Mouse (Mus musculus): ENCODE results near the gene Wfdc15b. TPM values are rescaled to one million over a fixed set of nuclear protein-coding genes. Genes with fewer than 3 reads are reported as not detected.
"Not testable (repeated sequence)": the region's sequence is repeated elsewhere in the genome, so short reads cannot be mapped to it uniquely, and the experiment has no call there.

Wfdc15b gene
- not detected for total RNA-seq (2021)
- long read RNA-seq, experiment 1, result 0 reads
- long read RNA-seq, experiment 2, result 0 reads

DNA sequence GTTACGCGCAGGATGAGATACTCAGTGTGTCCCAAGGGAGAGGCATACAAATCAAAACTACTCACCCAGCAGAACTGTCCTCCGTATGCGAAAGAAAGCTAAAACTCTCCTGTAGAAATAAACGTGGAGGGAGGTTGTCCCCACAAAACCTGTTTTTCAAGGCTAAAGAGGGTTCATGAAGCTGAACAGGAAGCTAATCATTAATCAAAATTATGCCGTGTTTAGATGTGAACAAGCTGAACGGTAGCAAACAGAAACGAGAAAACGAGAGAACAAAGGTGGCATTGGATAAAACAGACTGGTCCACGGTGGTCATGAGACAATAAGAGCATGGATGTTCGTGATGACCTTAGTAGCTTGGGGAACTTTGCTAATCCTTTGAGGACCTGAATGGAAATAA is at the start of gene Wfdc15b:
TSS of gene Wfdc15b (minus strand) at position 139 of the 400 bp plus-strand sequence.
- Histone ChIP-seq H3K27ac (no peak within 1 kb of the TSS), H3K4me3 (no peak within 1 kb of the TSS)
- TF ChIP-seq CTCF (conservative IDR thresholded peaks at IDR 0.05), result no peak
- DNase-seq (ENCODE audit: low spot score in 2 of 2), result no peak

DNA sequence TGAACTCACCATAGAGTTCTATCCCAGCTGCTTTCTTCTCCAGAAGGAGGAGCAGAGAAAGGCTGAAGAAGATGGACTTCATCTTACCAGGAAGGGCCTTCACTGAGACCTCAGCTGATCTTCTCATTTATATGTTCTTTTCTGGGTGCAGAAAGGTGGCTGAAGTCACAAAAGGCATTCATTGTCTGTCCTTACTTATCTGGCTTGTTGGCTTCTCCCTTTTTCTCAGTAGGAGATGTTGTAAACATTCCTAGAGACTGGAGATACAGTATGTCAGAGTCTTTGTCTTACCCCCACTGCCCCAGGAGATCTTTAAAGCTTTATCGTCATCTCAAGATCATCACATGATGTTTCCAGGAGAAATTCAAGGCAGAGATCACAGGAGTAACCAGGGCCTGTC is 35.1 kb upstream of the Wfdc15b start, which contains the start of gene Svs3b:
TSS of gene Svs3b (minus strand) at position 101 of the 400 bp plus-strand sequence.
- DNase-seq (ENCODE audit: low spot score in 2 of 2); H3K4me3 ChIP-seq; H3K27ac ChIP-seq: not testable (repeated sequence)

DNA sequence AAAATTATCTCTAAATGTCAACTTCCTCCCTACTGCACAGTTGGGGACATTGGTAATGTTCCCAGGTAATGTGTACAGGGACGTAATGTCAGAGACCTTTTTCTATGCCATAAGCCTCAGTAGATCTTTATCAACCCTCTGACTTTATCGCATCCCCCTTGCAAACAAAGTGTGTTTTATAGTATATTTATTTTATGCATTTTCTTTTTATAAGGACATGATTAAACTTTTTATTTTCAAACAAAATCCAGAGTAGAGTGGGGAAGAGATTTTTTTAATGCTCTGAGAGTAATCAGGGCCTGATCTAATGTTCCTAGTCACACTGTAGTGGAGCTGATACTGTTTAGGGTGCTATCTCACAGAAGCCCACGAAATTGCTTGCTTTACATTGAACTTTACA is 16.9 kb upstream of the Wfdc15b start, which contains the start of gene Svs2:
TSS of gene Svs2 (minus strand) at position 101 of the 400 bp plus-strand sequence.
- no peak within 1 kb of the TSS for H3K27ac ChIP-seq
- no peak for DNase-seq (ENCODE audit: low spot score in 2 of 2)
- H3K4me3 ChIP-seq, result no peak within 1 kb of the TSS
- TF ChIP-seq CTCF (conservative IDR thresholded peaks at IDR 0.05), result no peak

DNA sequence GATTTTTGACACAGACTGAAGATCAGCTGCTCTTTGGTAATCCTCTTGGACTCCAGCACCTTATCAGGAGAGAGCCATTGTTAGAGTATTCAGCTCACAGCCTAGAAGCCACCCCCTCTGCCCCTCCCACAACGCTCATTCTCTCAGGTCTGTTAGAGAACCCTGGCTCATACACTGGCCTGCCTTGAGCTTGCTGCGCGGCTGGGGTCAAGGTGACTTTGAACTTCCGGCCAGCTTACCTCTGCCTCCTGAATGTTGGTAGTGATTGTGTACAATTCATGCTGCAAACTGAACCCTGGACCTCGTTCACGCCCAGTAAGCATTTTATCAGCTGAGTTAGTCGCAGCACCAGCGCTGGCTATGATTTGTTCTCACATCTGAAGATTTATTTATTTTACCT is 11.2 kb upstream of the Wfdc15b start:
- no peak for TF ChIP-seq CTCF (conservative IDR thresholded peaks at IDR 0.05)
- Histone ChIP-seq H3K4me3 (no peak overlapping the region), H3K27ac (no peak overlapping the region)
- no peak for DNase-seq (ENCODE audit: low spot score in 2 of 2)

DNA sequence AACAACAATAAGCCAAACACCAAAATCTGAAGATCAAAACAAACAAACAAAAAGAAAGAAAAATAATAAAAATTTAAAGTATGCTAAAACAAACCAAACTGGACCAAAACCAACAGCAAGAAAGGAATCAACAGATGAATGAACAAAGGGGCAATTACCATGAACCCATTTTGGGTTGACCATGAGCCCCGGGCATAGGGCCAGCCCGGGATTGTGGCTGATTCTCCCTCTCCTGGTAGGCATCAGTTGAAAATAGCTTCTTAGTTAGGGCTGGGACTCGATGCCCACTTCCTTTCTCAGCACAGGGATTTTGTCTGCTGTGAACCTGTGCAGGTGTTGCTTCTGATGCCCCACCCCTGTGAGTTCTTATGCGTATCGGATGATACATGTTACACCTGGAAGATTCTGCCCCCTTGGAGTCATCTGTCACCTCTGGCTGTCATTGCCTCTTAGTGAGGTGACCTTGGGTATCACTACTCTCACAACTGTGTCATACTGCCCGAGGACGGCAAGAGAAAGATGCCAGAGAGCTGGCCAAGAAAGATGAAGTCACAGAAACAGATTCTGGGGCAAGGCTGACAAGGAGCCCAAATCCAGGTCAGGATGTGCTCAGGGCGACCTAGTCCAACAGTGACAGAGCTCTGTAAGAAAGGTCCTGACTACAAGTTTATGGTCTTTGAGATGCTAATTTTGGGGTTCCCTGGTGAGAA is 7.1 kb upstream of the Wfdc15b start:
- no peak overlapping the region for H3K27ac ChIP-seq
- TF ChIP-seq CTCF (conservative IDR thresholded peaks at IDR 0.05), result no peak
- H3K4me3 ChIP-seq, result no peak overlapping the region
- DNase-seq (ENCODE audit: low spot score in 2 of 2), result no peak

DNA sequence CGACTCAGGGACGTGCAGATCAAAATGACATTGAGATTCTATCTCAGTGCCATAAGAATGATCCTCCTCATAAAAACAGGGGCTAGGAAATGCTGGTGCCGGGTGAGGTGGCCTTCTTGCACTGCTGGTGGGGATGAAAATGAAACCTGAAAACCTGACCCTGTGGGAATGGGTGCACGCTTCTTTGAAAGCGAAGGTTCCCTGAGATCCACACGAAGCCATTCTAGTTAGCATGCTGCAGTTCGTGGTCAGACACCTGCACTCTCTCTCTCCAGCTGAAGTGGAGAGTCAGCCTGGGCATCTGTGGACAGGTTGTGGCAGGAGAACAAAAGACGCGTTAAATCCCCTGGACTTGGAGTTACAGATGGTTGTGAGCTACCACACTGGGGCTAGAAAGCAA is 2.2 kb downstream of the Wfdc15b start:
- DNase-seq (ENCODE audit: low spot score in 2 of 2), result no peak
- Histone ChIP-seq H3K4me3 (no peak overlapping the region), H3K27ac (no peak overlapping the region)
- TF ChIP-seq CTCF (conservative IDR thresholded peaks at IDR 0.05), result no peak

DNA sequence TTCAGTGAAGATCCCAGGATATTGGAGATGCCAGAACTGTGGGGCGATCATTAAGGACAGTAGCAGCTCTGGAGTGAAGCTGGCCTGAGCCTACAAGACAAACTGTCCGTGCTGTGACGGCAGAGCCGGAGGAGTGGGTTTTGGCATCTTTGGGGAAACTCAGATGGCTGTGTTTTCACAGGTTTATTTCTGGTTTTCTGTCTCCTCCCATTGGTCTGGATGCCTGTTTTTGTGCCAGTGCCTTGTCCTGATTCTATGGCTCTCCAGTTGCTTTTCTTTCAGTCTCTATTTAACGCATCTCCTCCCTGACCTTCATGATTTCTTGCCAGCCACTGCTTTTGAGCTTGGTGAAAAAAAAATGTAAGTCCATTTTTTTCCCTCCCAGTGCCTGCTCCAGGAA is 8.7 kb downstream of the Wfdc15b start:
- no peak for DNase-seq (ENCODE audit: low spot score in 2 of 2)
- Histone ChIP-seq H3K4me3 (no peak overlapping the region), H3K27ac (no peak overlapping the region)
- TF ChIP-seq CTCF (conservative IDR thresholded peaks at IDR 0.05), result no peak

DNA sequence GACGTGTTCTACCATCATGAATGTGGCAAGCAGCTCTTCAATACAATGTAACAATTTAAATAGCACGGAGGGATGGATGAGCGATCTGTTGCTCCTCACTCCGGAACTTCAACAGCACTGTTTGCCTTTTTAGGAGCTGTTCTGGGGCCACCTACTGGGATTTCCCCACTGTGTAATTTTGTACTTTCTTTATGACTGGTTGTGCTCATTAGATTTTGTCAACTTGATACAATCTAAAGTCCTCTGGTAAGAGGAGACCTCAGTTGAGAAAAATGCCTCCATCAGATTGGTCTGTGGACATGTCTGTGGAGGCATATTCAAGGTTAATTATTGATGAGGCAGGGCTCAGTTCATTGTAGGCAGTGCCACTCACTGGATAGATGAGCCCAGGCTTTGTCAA is 10.6 kb downstream of the Wfdc15b start:
- Histone ChIP-seq H3K27ac (no peak overlapping the region), H3K4me3 (no peak overlapping the region)
- DNase-seq (ENCODE audit: low spot score in 2 of 2), result no peak
- no peak for TF ChIP-seq CTCF (conservative IDR thresholded peaks at IDR 0.05)

DNA sequence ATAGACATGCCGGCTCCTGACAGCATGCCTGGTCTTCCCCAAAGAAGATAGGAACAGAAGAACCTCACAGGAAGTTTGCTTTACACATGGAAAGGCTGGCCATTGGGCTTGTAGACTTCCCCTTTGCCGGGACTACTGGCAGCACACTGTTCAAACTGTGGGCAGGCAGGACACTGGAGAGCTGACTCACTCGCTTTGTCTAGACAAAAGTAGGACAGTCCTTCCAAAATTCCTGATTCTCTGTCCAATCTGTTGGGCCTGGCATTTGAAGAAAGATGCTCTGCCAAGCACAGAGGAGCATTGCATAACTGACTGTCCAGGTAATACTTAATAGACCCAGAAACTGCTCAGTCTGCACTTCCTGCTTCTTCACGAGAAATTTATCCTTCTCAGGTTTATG is 14.8 kb downstream of the Wfdc15b start:
- H3K27ac ChIP-seq, result no peak overlapping the region
- no peak overlapping the region for H3K4me3 ChIP-seq
- no peak for DNase-seq (ENCODE audit: low spot score in 2 of 2)
- no peak for TF ChIP-seq CTCF (conservative IDR thresholded peaks at IDR 0.05)

DNA sequence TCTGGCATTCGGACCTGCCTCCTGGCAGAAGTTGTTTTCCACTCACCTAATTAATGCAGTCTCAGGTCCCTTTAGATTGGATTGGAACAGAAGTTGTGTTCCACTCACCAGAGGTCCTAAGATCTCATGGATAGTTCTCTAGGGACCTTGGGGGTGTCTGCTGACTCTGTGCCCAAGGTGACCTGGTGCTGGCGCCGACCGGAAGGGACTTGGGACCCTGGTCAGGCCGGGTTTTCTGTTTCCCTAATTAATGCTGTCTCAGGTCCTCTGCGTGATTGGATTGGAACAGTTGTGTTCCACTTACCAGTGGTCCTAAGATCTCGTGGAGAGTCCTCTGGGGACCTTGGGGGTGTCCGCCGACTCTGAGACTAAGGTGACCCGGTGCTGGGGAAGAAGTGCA is 15.4 kb downstream of the Wfdc15b start:
- not testable (repeated sequence) for H3K27ac ChIP-seq; DNase-seq (ENCODE audit: low spot score in 2 of 2)

DNA sequence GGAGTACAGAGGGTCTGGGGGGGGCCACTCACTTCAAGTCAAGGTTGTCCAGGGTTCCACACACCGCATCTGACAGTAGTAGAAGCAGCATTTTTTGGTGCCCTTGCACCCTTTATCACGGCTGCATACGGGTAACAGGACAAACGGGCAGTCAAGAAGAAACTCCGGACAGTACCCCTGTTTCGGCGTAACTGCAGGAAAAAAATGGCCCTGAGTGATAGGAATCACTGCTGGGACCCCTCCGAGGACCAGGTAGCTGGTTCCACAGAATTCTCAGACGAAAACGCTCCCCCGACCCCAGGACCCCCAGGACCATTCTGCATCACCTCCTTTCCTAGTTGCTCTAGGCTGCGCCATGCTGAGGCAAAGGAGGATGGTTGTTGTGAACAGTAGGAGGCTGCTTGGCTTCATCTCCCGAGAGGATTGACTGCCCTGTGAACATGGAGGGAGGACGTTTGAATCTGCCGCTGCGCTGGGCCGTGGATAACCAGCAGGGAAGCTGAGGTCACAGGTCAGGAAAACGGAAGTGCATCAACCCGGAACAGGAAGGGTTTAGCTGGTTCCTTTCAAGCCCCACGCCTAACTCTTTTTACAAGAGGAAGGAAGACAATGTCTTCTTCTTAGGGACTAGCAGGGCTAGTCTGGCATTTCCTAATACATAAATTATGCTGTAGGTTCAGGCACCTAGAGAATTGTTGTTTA is 21.7 kb downstream of the Wfdc15b start, which contains the start of gene Wfdc15a:
TSS of gene Wfdc15a (minus strand) at position 505 of the 702 bp plus-strand sequence.
- TF ChIP-seq CTCF (conservative IDR thresholded peaks at IDR 0.05), result no peak
- Histone ChIP-seq H3K4me3 (no peak within 1 kb of the TSS), H3K27ac (no peak within 1 kb of the TSS)
- DNase-seq (ENCODE audit: low spot score in 2 of 2), result no peak

More for the DNA sequence above, 15.4 kb downstream of the Wfdc15b start:
- not testable (repeated sequence) for H3K4me3 ChIP-seq

DNA sequence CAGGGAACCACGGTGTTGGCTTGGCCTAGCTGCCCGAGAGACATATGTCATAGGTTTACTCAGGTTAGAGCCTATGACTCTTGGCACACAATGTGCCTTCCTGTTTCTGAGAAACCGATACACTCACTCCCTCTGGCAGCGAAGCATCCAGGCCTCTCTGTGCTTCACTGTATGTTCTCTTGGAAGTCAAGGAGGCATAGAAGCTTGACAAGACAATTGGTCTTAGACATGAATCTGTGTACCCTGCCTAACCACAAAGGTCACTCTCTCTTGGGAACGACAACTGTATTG is 24.8 kb downstream of the Wfdc15b start:
- TF ChIP-seq CTCF (conservative IDR thresholded peaks at IDR 0.05), result no peak
- no peak for DNase-seq (ENCODE audit: low spot score in 2 of 2)
- Histone ChIP-seq H3K4me3 (no peak overlapping the region), H3K27ac (no peak overlapping the region)

DNA sequence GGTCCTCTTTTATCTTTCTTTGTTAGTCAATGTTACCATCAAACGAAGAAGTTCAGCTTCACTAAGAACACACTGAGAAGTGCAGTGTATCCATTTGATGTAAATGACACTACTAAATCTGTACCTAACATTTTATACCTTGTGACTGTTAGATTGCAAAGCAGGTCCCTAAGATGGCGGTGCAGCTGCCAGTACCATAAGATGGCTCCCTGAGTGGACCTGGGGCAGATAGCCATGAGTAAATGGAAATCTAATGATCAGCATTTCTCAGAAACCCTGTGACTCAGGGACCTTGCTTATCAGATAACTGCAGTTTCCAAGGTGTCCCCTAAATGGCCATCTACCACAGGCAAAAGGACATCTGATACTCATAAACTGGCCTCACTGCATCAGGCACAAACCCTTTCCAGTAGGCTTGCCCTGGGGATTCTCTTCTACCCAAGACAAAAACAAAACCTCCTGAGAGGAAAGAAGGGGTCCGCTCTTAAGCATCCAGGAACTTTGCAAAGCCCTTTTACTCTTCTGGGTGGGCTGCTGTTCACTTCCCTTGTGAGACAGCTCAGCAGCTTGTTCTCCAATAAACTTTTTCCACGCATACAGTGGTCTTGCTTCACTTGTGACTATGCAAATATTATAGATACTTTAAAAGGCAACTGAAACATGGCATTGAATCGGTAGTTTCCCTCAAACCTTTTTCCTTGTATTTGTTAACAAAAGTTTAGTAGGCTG is 25.3 kb downstream of the Wfdc15b start:
- no peak for TF ChIP-seq CTCF (conservative IDR thresholded peaks at IDR 0.05)
- DNase-seq (ENCODE audit: low spot score in 2 of 2), result no peak
- no peak overlapping the region for H3K27ac ChIP-seq
- H3K4me3 ChIP-seq, result no peak overlapping the region
